Mouse (Mus musculus) kidney, adult 2 months (tissue): ENCODE measurements at regions not wholly inside any gene's neighbourhood (a gene's known extent, or its start where the extent isn't known, plus 50 kb on each side); places are given as distances from the start of the nearest gene placed in this dataset.

Experiments
- DNase-seq: peaks from one replicate; pipeline ENCODE4 v3.0.0; 2021
- H3K27ac ChIP-seq: fragments of 200-500 bp; 2 replicates; pipeline ENCODE4 v1.5.1; 2012; ENCODE audit warnings: low read depth, low read length, control low read depth, inconsistent platforms; ENCODE audit not compliant: insufficient read depth
- H3K27me3 ChIP-seq: fragments of 200-500 bp; replicated peaks from 2 replicates; pipeline ENCODE4 v1.6.1; 2012; ENCODE audit warnings: mild to moderate bottlenecking, moderate library complexity, low read length, inconsistent platforms; ENCODE audit not compliant: control insufficient read depth, insufficient read depth
- H3K36me3 ChIP-seq: fragments of 200-500 bp; 2 replicates; pipeline ENCODE4 v1.6.1; 2012; ENCODE audit warnings: mild to moderate bottlenecking, moderate library complexity, low read length, inconsistent platforms; ENCODE audit not compliant: control insufficient read depth, insufficient read depth
- H3K4me1 ChIP-seq: fragments of 200-500 bp; 2 replicates; pipeline ENCODE4 v1.6.1; 2011; ENCODE audit warnings: low read length; ENCODE audit not compliant: control insufficient read depth, insufficient read depth
- H3K4me3 ChIP-seq: fragments of 200-500 bp; 2 replicates; pipeline ENCODE4 v1.5.1; 2011; ENCODE audit warnings: mild to moderate bottlenecking, low read depth, low read length, control low read depth; ENCODE audit not compliant: insufficient read depth
- CTCF ChIP-seq: fragments of 200-500 bp; conservative IDR thresholded peaks from 2 replicates; pipeline ENCODE4 v1.5.1; 2011; ENCODE audit warnings: low read depth, mild to moderate bottlenecking, control low read depth, low read length, moderate library complexity, mixed read lengths; ENCODE audit not compliant: insufficient read depth, insufficient read length
- POLR2A ChIP-seq: fragments of 200-500 bp; IDR thresholded peaks from one replicate; pipeline ENCODE4 v1.6.1; 2011; ENCODE audit warnings: low read depth, low read length, control low read depth
- WGBS: fragments of 180-500 bp; shearing (Covaris S2); methylation state at CpG from one replicate; pipeline ENCODE4 v1.1.7; 2018; 5-methylcytosine and 5-hydroxymethylcytosine counted together

GRCm38 (mm10) chr6:39283761-39284415, 77.3 kb upstream of the Kdm7a start:
- TF ChIP-seq CTCF (no peak), POLR2A (no peak)
- Histone ChIP-seq H3K36me3 (no peaks in the 10 kb centered on the region), H3K4me1 (peaks cover 18% of the 10 kb centered on the region; the same call in 1 of the 2 replicates), H3K27ac (peak overlapping the region; percentile 71), H3K27me3 (no peaks in the 10 kb centered on the region), H3K4me3 (no peak overlapping the region)
- 36% methylated on average over 9 of the region's 9 CpGs for WGBS
- DNase-seq = peak; percentile 83

GRCm38 (mm10) chr6:39278317-39278716, 71.7 kb upstream of the Kdm7a start:
- H3K27me3 ChIP-seq = no peaks in the 10 kb centered on the region
- TF ChIP-seq CTCF (no peak), POLR2A (no peak)
- no peak for DNase-seq
- H3K27ac ChIP-seq = no peak overlapping the region
- H3K4me1 ChIP-seq = no peaks in the 10 kb centered on the region; the same call in 1 of the 2 replicates
- WGBS = 87% methylated on average over 6 of the region's 6 CpGs
- H3K36me3 ChIP-seq = no peaks in the 10 kb centered on the region
- no peak overlapping the region for H3K4me3 ChIP-seq

GRCm38 (mm10) chr6:39274774-39275502, 68.3 kb upstream of the Kdm7a start:
- no peak overlapping the region for H3K27ac ChIP-seq
- no peak overlapping the region for H3K4me3 ChIP-seq
- DNase-seq = no peak
- no peak for TF ChIP-seq CTCF
- no peak for TF ChIP-seq POLR2A
- H3K27me3 ChIP-seq = no peaks in the 10 kb centered on the region
- H3K4me1 ChIP-seq = no peaks in the 10 kb centered on the region
- 88% methylated on average over 12 of the region's 12 CpGs for WGBS
- no peaks in the 10 kb centered on the region for H3K36me3 ChIP-seq

- WGBS = 98% methylated on average over 1 of the region's 1 CpGs
- DNase-seq = no peak
- Histone ChIP-seq H3K36me3 (no peaks in the 10 kb centered on the region), H3K4me1 (peaks cover 3% of the 10 kb centered on the region; the same call in 1 of the 2 replicates), H3K27me3 (no peaks in the 10 kb centered on the region), H3K27ac (no peak overlapping the region), H3K4me3 (no peak overlapping the region)
- no peak for TF ChIP-seq POLR2A
- 0 out of 2 replicates have a peak, but pooled peaks have one; percentile 9 for TF ChIP-seq CTCF
Measured at GRCm38 (mm10) chr6:39273427-39273826, 66.8 kb upstream of the Kdm7a start.

- H3K4me3 ChIP-seq = no peak overlapping the region
- no peak overlapping the region for H3K27ac ChIP-seq
- H3K27me3 ChIP-seq = no peaks in the 10 kb centered on the region
- WGBS = 90% methylated on average over 1 of the region's 1 CpGs
- H3K36me3 ChIP-seq = no peaks in the 10 kb centered on the region
- peaks cover 3% of the 10 kb centered on the region; the same call in 1 of the 2 replicates for H3K4me1 ChIP-seq
- TF ChIP-seq POLR2A (no peak), CTCF (no peak)
- no peak for DNase-seq
Measured at GRCm38 (mm10) chr6:39270457-39270856, 63.9 kb upstream of the Kdm7a start.

GRCm38 (mm10) chr6:39269706-39270105, 63.1 kb upstream of the Kdm7a start:
- H3K36me3 ChIP-seq = no peaks in the 10 kb centered on the region
- H3K4me3 ChIP-seq = no peak overlapping the region
- WGBS = 80% methylated on average over 5 of the region's 5 CpGs
- no peak overlapping the region for H3K27ac ChIP-seq
- H3K4me1 ChIP-seq = peaks cover 6% of the 10 kb centered on the region
- H3K27me3 ChIP-seq = no peaks in the 10 kb centered on the region
- DNase-seq = no peak
- no peak for TF ChIP-seq CTCF
- no peak for TF ChIP-seq POLR2A

- WGBS = 37% methylated on average over 8 of the region's 8 CpGs
- Histone ChIP-seq H3K36me3 (no peaks in the 10 kb centered on the region), H3K4me3 (no peak overlapping the region), H3K27ac (no peak overlapping the region), H3K4me1 (peaks cover 7% of the 10 kb centered on the region), H3K27me3 (no peaks in the 10 kb centered on the region)
- TF ChIP-seq CTCF (no peak), POLR2A (no peak)
- DNase-seq = no peak
Measured at GRCm38 (mm10) chr6:39268647-39269428, 62.2 kb upstream of the Kdm7a start.
